Mouse (Mus musculus) midbrain, embryonic 16.5 days (tissue): ENCODE measurements around the gene Lrp1. TPM values are rescaled to one million over a fixed set of nuclear protein-coding genes. Genes with fewer than 3 reads are reported as not detected.

ENCODE experiments used
- polyA plus RNA-seq: library from polyadenylated mRNA; unstranded; fragments of >200 nt; fragmentation: Nextera tagmentation; extraction: Ambion mirVana; gene quantifications from 2 replicates; pipeline ENCODE4 v1.2.1, GENCODE M21; 2015

The Lrp1 gene
- polyA plus RNA-seq, 1 experiment from 2014 or later: 110 TPM

Other genes with a start within 250 kb of the Lrp1 start
- 35.2 and 35.9 TPM in 2 replicates for gene R3hdm2, start 240.8 kb downstream of the Lrp1 start, polyA plus RNA-seq
- gene Stac3, start 119.5 kb downstream of the Lrp1 start, polyA plus RNA-seq: 1.3 and 2.1 TPM in 2 replicates
- 17.6 and 19.7 TPM in 2 replicates for gene Ndufa4l2, start 106.2 kb downstream of the Lrp1 start, polyA plus RNA-seq
- 45.0 and 45.6 TPM in 2 replicates for gene Shmt2, start 98.7 kb downstream of the Lrp1 start, polyA plus RNA-seq
- gene Nxph4, start 86.6 kb downstream of the Lrp1 start, polyA plus RNA-seq: 62.1 and 66.7 TPM in 2 replicates
- 4.4 and 5.4 TPM in 2 replicates for gene Stat6, start 21.8 kb upstream of the Lrp1 start, polyA plus RNA-seq
- gene Nemp1, start 45.8 kb upstream of the Lrp1 start, polyA plus RNA-seq: 3.2 TPM in 2 replicates
- gene Nab2, start 47.4 kb upstream of the Lrp1 start, polyA plus RNA-seq: 1.6 and 2.1 TPM in 2 replicates
- 0.60 and 0.93 TPM in 2 replicates for gene Myo1a, start 84.0 kb upstream of the Lrp1 start, polyA plus RNA-seq
- gene Tac2, start 103.3 kb upstream of the Lrp1 start, polyA plus RNA-seq: 0.34 and 1.2 TPM in 2 replicates
- gene Zbtb39, start 118.4 kb upstream of the Lrp1 start, polyA plus RNA-seq: 2.7 and 3.2 TPM in 2 replicates
- 1.1 and 1.7 TPM in 2 replicates for gene Gpr182, start 130.6 kb upstream of the Lrp1 start, polyA plus RNA-seq
- gene Rdh1, start 138.6 kb upstream of the Lrp1 start, polyA plus RNA-seq: not detected in 2 replicates
- gene Rdh16f1, start 138.6 kb upstream of the Lrp1 start, polyA plus RNA-seq: 0.25 TPM in 1 of 2 replicates, not detected in the other
- gene Rdh9, start 155.2 kb upstream of the Lrp1 start, polyA plus RNA-seq: 0.15 TPM in 1 of 2 replicates, not detected in the other
- not detected in 2 replicates for gene Rdh16, start 180.0 kb upstream of the Lrp1 start, polyA plus RNA-seq
- not detected in 2 replicates for gene Rdh19, start 228.8 kb upstream of the Lrp1 start, polyA plus RNA-seq
- not detected in 2 replicates for gene Rdh16f2, start 245.3 kb upstream of the Lrp1 start, polyA plus RNA-seq